Mouse (Mus musculus) liver, postnatal 0 days (tissue): ENCODE results near the gene Bahd1. TPM values are rescaled to one million over a fixed set of nuclear protein-coding genes. Genes with fewer than 3 reads are reported as not detected.

ENCODE experiments used
- ATAC-seq: fragments of 200-750 bp; cut with Nextera tagmentation; 2 replicates; pipeline ENCODE4 v1.8.0; 2017; ENCODE audit warnings: mild to moderate bottlenecking, moderate library complexity
- DNase-seq: peaks from one replicate; pipeline ENCODE4 v3.0.0-alpha.2; 2016
- H3K27ac ChIP-seq: fragments of 300-500 bp; sonication (generic); 2 replicates; pipeline ENCODE4 v1.5.1; 2014; ENCODE audit warnings: antibody characterized with exemption, moderate library complexity, mild to moderate bottlenecking, low read depth
- H3K27me3 ChIP-seq: fragments of 300-500 bp; sonication (generic); 2 replicates; pipeline ENCODE4 v1.6.1; 2014; ENCODE audit warnings: low read length, control low read depth, mixed read lengths; ENCODE audit not compliant: insufficient read depth
- H3K36me3 ChIP-seq: fragments of 300-500 bp; sonication (generic); replicated peaks from 2 replicates; pipeline ENCODE4 v1.6.1; 2014; ENCODE audit warnings: mild to moderate bottlenecking, control low read depth, low read length, moderate library complexity, mixed read lengths; ENCODE audit not compliant: insufficient read depth
- H3K4me1 ChIP-seq: fragments of 300-500 bp; sonication (generic); 2 replicates; pipeline ENCODE4 v1.6.1; 2014; ENCODE audit warnings: antibody characterized with exemption, mild to moderate bottlenecking, control low read depth; ENCODE audit not compliant: insufficient read depth
- H3K4me2 ChIP-seq: fragments of 300-500 bp; sonication (generic); 2 replicates; pipeline ENCODE4 v1.6.1; 2014; ENCODE audit warnings: low read depth, mild to moderate bottlenecking, low read length, moderate library complexity, mixed read lengths
- H3K4me3 ChIP-seq: fragments of 300-500 bp; sonication (generic); 2 replicates; pipeline ENCODE4 v1.5.1; 2014; ENCODE audit warnings: low read depth, low read length
- H3K9ac ChIP-seq: fragments of 300-500 bp; sonication (generic); replicated peaks from 2 replicates; pipeline ENCODE4 v1.6.1; 2014; ENCODE audit warnings: mild to moderate bottlenecking, moderate library complexity
- H3K9me3 ChIP-seq: fragments of 300-500 bp; sonication (generic); 2 replicates; pipeline ENCODE4 v1.6.1; 2016; ENCODE audit warnings: mild to moderate bottlenecking, control low read depth, low read length, mixed read lengths
- CTCF ChIP-seq: sonication (generic); IDR thresholded peaks from 2 replicates; pipeline ENCODE4 v1.5.1; 2016; ENCODE audit warnings: antibody characterized with exemption, low read depth
- EP300 ChIP-seq: IDR thresholded peaks from 2 replicates; pipeline ENCODE4 v1.6.1; 2016; ENCODE audit warnings: antibody characterized with exemption, low read depth, mild to moderate bottlenecking
- WGBS: fragments of 180-500 bp; shearing (Covaris S2); extraction: QIAGEN DNeasy Blood & Tissue Kit; methylation state at CpG from one replicate; pipeline ENCODE4 v1.1.7; 2014; ENCODE audit not compliant: insufficient replicate concordance; 5-methylcytosine and 5-hydroxymethylcytosine counted together
- polyA plus RNA-seq: library from polyadenylated mRNA; unstranded; fragments of >200 nt; fragmentation: Nextera tagmentation; extraction: Ambion mirVana; gene quantifications from 2 replicates; pipeline ENCODE4 v1.2.1, GENCODE M21; 2015

Bahd1 gene
- polyA plus RNA-seq, 1 experiment from 2014 or later: 2.5 TPM

- Histone ChIP-seq H3K4me2 (no peak overlapping the region), H3K4me3 (no peak overlapping the region), H3K27ac (no peak overlapping the region), H3K27me3 (no peaks in the 10 kb centered on the region), H3K9me3 (no peaks in the 10 kb centered on the region), H3K36me3 (no peaks in the 10 kb centered on the region), H3K9ac (no peak overlapping the region), H3K4me1 (peaks cover 3% of the 10 kb centered on the region; the same call in 1 of the 2 replicates)
- no peak for ATAC-seq
- no peak for DNase-seq
- TF ChIP-seq EP300: no peak
- no peak for TF ChIP-seq CTCF
- 62% methylated on average over 7 of the region's 7 CpGs for WGBS
Measured at GRCm38 (mm10) chr2:118941341-118941740, 41.2 kb downstream of the Bahd1 start.

GRCm38 (mm10) chr2:118943232-118943631, 43.1 kb downstream of the Bahd1 start:
- H3K9me3 ChIP-seq: no peaks in the 10 kb centered on the region
- no peaks in the 10 kb centered on the region for H3K4me1 ChIP-seq
- no peak overlapping the region for H3K4me2 ChIP-seq
- H3K27me3 ChIP-seq: no peaks in the 10 kb centered on the region
- 73% methylated on average over 6 of the region's 6 CpGs for WGBS
- H3K4me3 ChIP-seq: no peak overlapping the region
- no peak overlapping the region for H3K27ac ChIP-seq
- no peaks in the 10 kb centered on the region for H3K36me3 ChIP-seq
- ATAC-seq: no peak
- TF ChIP-seq CTCF: no peak
- no peak for TF ChIP-seq EP300
- no peak for DNase-seq
- H3K9ac ChIP-seq: no peak overlapping the region

- TF ChIP-seq CTCF (no peak), EP300 (no peak)
- H3K9me3 ChIP-seq: no peaks in the 10 kb centered on the region
- no peak overlapping the region for H3K9ac ChIP-seq
- DNase-seq: no peak
- no peaks in the 10 kb centered on the region for H3K36me3 ChIP-seq
- no peak for ATAC-seq
- H3K4me1 ChIP-seq: no peaks in the 10 kb centered on the region; the same call in 1 of the 2 replicates
- no peak overlapping the region for H3K4me2 ChIP-seq
- no peak overlapping the region for H3K4me3 ChIP-seq
- H3K27me3 ChIP-seq: no peaks in the 10 kb centered on the region
- 66% methylated on average over 4 of the region's 4 CpGs for WGBS
- H3K27ac ChIP-seq: no peak overlapping the region
Measured at GRCm38 (mm10) chr2:118948818-118949217, 48.6 kb downstream of the Bahd1 start.

GRCm38 (mm10) chr2:118949699-118950098, 49.5 kb downstream of the Bahd1 start:
- H3K9me3 ChIP-seq: no peaks in the 10 kb centered on the region
- no peak overlapping the region for H3K4me3 ChIP-seq
- no peak overlapping the region for H3K4me2 ChIP-seq
- no peaks in the 10 kb centered on the region for H3K36me3 ChIP-seq
- H3K9ac ChIP-seq: no peak overlapping the region
- DNase-seq (no peak), ATAC-seq (no peak)
- H3K27ac ChIP-seq: no peak overlapping the region
- H3K4me1 ChIP-seq: no peaks in the 10 kb centered on the region; the same call in 1 of the 2 replicates
- whole genome bisulfite sequencing: 32% methylated on average over 3 of the region's 3 CpGs
- no peak for TF ChIP-seq CTCF
- H3K27me3 ChIP-seq: no peaks in the 10 kb centered on the region

GRCm38 (mm10) chr2:118956497-118956896, 56.3 kb downstream of the Bahd1 start:
- DNase-seq: no peak
- no peak for TF ChIP-seq CTCF
- no peak for TF ChIP-seq EP300
- Histone ChIP-seq H3K9ac (no peak overlapping the region), H3K4me1 (peaks cover 12% of the 10 kb centered on the region), H3K27ac (no peak overlapping the region), H3K36me3 (no peaks in the 10 kb centered on the region), H3K27me3 (no peaks in the 10 kb centered on the region), H3K4me3 (no peak overlapping the region), H3K9me3 (no peaks in the 10 kb centered on the region), H3K4me2 (no peak overlapping the region)
- ATAC-seq: no peak
- 75% methylated on average over 5 of the region's 5 CpGs for WGBS

GRCm38 (mm10) chr2:118959644-118960043, 59.5 kb downstream of the Bahd1 start:
- Histone ChIP-seq H3K4me2 (no peak overlapping the region), H3K4me1 (peaks cover 18% of the 10 kb centered on the region), H3K9ac (no peak overlapping the region), H3K4me3 (no peak overlapping the region), H3K27ac (no peak overlapping the region), H3K36me3 (no peaks in the 10 kb centered on the region), H3K27me3 (no peaks in the 10 kb centered on the region), H3K9me3 (no peaks in the 10 kb centered on the region)
- ATAC-seq: no peak
- TF ChIP-seq EP300: no peak
- TF ChIP-seq CTCF: no peak
- no peak for DNase-seq
- WGBS: 30% methylated on average over 2 of the region's 2 CpGs

- Histone ChIP-seq H3K27me3 (no peaks in the 10 kb centered on the region), H3K4me2 (no peak overlapping the region), H3K4me3 (no peak overlapping the region), H3K4me1 (peaks cover 18% of the 10 kb centered on the region), H3K36me3 (no peaks in the 10 kb centered on the region), H3K9me3 (no peaks in the 10 kb centered on the region), H3K27ac (no peak overlapping the region), H3K9ac (no peak overlapping the region)
- DNase-seq (no peak), ATAC-seq (no peak)
- WGBS: 54% methylated on average over 2 of the region's 2 CpGs
- no peak for TF ChIP-seq CTCF
- TF ChIP-seq EP300: no peak
Measured at GRCm38 (mm10) chr2:118960413-118960812, 60.2 kb downstream of the Bahd1 start.
